9 mouse cellular contexts compared by ENCODE assay signal in the genomic region with DNA sequence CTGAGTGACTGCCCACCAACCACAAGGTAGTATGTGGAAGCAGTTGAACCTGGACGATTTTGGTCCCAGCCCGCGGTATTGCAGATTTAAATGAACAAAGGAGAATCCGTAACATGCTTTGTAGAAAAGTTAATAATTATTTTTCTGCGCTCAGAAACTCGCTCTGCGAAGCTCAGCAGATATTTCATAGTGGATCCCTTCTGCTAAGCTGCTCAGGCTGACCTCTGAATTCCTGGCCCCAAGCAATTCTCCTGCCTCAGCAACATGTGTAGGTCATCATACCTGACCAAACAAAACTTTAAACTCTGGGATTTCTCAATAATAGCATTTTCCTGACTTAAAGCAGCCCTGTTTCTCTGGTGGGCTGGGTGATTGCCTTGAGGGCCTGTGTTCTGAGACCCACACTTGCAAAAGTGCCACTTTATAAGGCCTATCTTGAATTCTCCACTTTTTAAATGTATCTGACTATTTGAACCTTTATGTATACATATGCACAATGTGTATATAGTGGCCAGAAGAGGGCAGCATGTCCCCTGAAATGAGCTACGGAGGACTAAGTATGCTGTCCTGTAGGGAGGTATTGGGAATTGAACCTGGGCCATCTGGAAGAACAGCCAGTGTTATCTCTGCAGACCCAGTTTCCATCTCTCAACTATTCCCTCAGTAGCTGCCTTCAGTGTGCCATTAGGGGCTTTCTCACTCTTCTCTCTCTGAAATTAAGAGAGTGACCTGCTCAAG. TPM values are rescaled to one million over a fixed set of nuclear protein-coding genes. Genes with fewer than 3 reads are reported as not detected.
A peak's percentile ranks its signal among the peaks of the same experiment; 100 is the strongest.
DNase-seq lines count a peak whose midpoint lies in the region; ATAC-seq and TF ChIP-seq lines count a peak whose summit lies in the region.
"Had no signal": no experiment of that assay in that cellular context is flagged by ENCODE, and none has a peak within 500 bp of the region (broad histone marks: within the 10 kb centered on the region; RNA-seq: fewer than 3 reads in every experiment).

No protein-coding gene starts in this region.

- no peak overlapping the region for H3K4me3 ChIP-seq in limb, embryonic 14.5 days (replicated peaks; ENCODE audit: low read length)
- H3K4me3 ChIP-seq in limb, embryonic 10.5 days = no peak overlapping the region
- H3K4me3 ChIP-seq in lung, postnatal 0 days (ENCODE audit: low read depth, low read length) = no peak overlapping the region
- H3K4me3 ChIP-seq: erythroblast, embryonic 14.5 days had no signal

- H3K9ac ChIP-seq in limb, embryonic 14.5 days (ENCODE audit: low read depth, low read length, severe bottlenecking) = no peak overlapping the region
- H3K9ac ChIP-seq in lung, postnatal 0 days (replicated peaks; ENCODE audit: low read depth) = no peak overlapping the region

- no peak for TF ChIP-seq POLR2A in limb, embryonic 14.5 days (IDR thresholded peaks at IDR 0.05; ENCODE audit: borderline replicate concordance, extremely low read depth, insufficient read depth, insufficient read length)

- H3K27me3 ChIP-seq in limb, embryonic 14.5 days (ENCODE audit: control insufficient read depth, insufficient read depth, low read length) = no peaks in the 10 kb centered on the region
- H3K27me3 ChIP-seq in limb, embryonic 10.5 days (ENCODE audit: low read depth, poor library complexity, severe bottlenecking) = no peaks in the 10 kb centered on the region
- no peaks in the 10 kb centered on the region for H3K27me3 ChIP-seq in lung, postnatal 0 days (replicated peaks; ENCODE audit: insufficient read depth, low read length)

- H3K27ac ChIP-seq in limb, embryonic 14.5 days (replicated peaks; ENCODE audit: low read depth, low read length) = no peak overlapping the region
- no peak overlapping the region for H3K27ac ChIP-seq in limb, embryonic 10.5 days
- no peak overlapping the region for H3K27ac ChIP-seq in lung, postnatal 0 days (ENCODE audit: low read length)
- H3K27ac ChIP-seq: macrophage had no signal

- H3K9me3 ChIP-seq in limb, embryonic 14.5 days (ENCODE audit: control insufficient read depth, low read length) = no peaks in the 10 kb centered on the region
- H3K9me3 ChIP-seq in limb, embryonic 10.5 days (replicated peaks) = no peaks in the 10 kb centered on the region
- no peaks in the 10 kb centered on the region for H3K9me3 ChIP-seq in lung, postnatal 0 days (ENCODE audit: low read length)

- H3K4me1 ChIP-seq in limb, embryonic 14.5 days (ENCODE audit: control insufficient read depth, insufficient read depth, low read length) = no peaks in the 10 kb centered on the region
- H3K4me1 ChIP-seq in limb, embryonic 10.5 days = no peaks in the 10 kb centered on the region
- no peaks in the 10 kb centered on the region for H3K4me1 ChIP-seq in lung, postnatal 0 days (ENCODE audit: insufficient read depth, low read depth, low read length)

- H3K36me3 ChIP-seq in limb, embryonic 14.5 days (ENCODE audit: control insufficient read depth, insufficient read depth, low read length) = peaks cover 91% of the 10 kb centered on the region
- H3K36me3 ChIP-seq in limb, embryonic 10.5 days = peaks cover 100% of the 10 kb centered on the region
- H3K36me3 ChIP-seq in lung, postnatal 0 days (ENCODE audit: insufficient read depth, low read length) = peaks cover 43% of the 10 kb centered on the region

- DNase-seq in limb, embryonic 14.5 days (ENCODE audit: low spot score) = peak; percentile 48
- no peak for DNase-seq in limb, embryonic 10.5 days (ENCODE audit: low spot score)
- peak; percentile 27 for DNase-seq in T-cell, adult 2 months (ENCODE audit: low spot score)
- DNase-seq in lung, postnatal 0 days (ENCODE audit: low spot score) = peak; percentile 71
- DNase-seq in right cerebral cortex, adult 2 months (ENCODE audit: low spot score in 2 of 2) = no peak
- DNase-seq in gastrocnemius, postnatal 25 days = no peak

- no peak for TF ChIP-seq EP300 in lung, postnatal 0 days (IDR thresholded peaks at IDR 0.05)

- no peak for ATAC-seq in limb, embryonic 14.5 days (ENCODE audit: low FRiP score, low read depth)
- ATAC-seq in common myeloid progenitor, adult 5-6 weeks (replicated peaks; ENCODE audit: low read depth, poor library complexity, severe bottlenecking) = peak; percentile 66; the same call in 1 of the 2 replicates
- ATAC-seq in lung, postnatal 0 days = peak; percentile 56; the same call in 1 of the 2 replicates

- no peak overlapping the region for H3K4me2 ChIP-seq in limb, embryonic 14.5 days (replicated peaks; ENCODE audit: low read depth, low read length, severe bottlenecking)
- no peak overlapping the region for H3K4me2 ChIP-seq in lung, postnatal 0 days (replicated peaks; ENCODE audit: low read depth, low read length)

- WGBS in limb, embryonic 14.5 days = 90% methylated on average over 8 of the region's 8 CpGs
- WGBS in limb, embryonic 10.5 days = 89% methylated on average over 8 of the region's 8 CpGs
- 78% methylated on average over 8 of the region's 8 CpGs for WGBS in lung, postnatal 0 days

- peak; percentile 74 for TF ChIP-seq CTCF in lung, postnatal 0 days (IDR thresholded peaks at IDR 0.05)

RNA-seq across cellular contexts. Expression of gene Klhl11, which starts 13.4 kb away (rescaled TPM):
- polyA plus RNA-seq in limb, embryonic 14.5 days (2012; rRNA removed) = 5.5 and 5.8 TPM in 2 replicates
- 11.5 and 12.5 TPM in 2 replicates for polyA plus RNA-seq in limb, embryonic 14.5 days (2014; fragmentation: Nextera tagmentation; extraction: Ambion mirVana)
- polyA plus RNA-seq in limb, embryonic 10.5 days (2016; fragmentation: Nextera tagmentation; extraction: Ambion mirVana) = 7.9 and 10.4 TPM in 2 replicates
- total RNA-seq in common myeloid progenitor, adult 5-6 weeks (2017) = 26.0 and 30.9 TPM in 2 replicates
- polyA plus RNA-seq in lung, postnatal 0 days (2015; fragmentation: Nextera tagmentation; extraction: Ambion mirVana) = 3.6 and 4.1 TPM in 2 replicates
- 1 to 10 TPM; 3.8 to 3.9 TPM for total RNA-seq in gastrocnemius, postnatal 25 days (2021)

RNA-seq across cellular contexts. Expression of gene Acly, which starts 41.8 kb away (rescaled TPM):
- 108 and 118 TPM in 2 replicates for polyA plus RNA-seq in limb, embryonic 14.5 days (2012; rRNA removed)
- polyA plus RNA-seq in limb, embryonic 14.5 days (2014; fragmentation: Nextera tagmentation; extraction: Ambion mirVana) = 156 and 159 TPM in 2 replicates
- 260 and 263 TPM in 2 replicates for polyA plus RNA-seq in limb, embryonic 10.5 days (2016; fragmentation: Nextera tagmentation; extraction: Ambion mirVana)
- total RNA-seq in common myeloid progenitor, adult 5-6 weeks (2017) = 85.6 and 95.4 TPM in 2 replicates
- 85.7 and 92.9 TPM in 2 replicates for polyA plus RNA-seq in lung, postnatal 0 days (2015; fragmentation: Nextera tagmentation; extraction: Ambion mirVana)
- total RNA-seq in gastrocnemius, postnatal 25 days (2021) = 10 to 100 TPM; 10.6 to 20.3 TPM

RNA-seq across cellular contexts. Expression of gene Klhl10, which starts 44.3 kb away (rescaled TPM):
- polyA plus RNA-seq in limb, embryonic 14.5 days (2012; rRNA removed) = 1.9 and 2.5 TPM in 2 replicates
- 0.74 and 1.0 TPM in 2 replicates for polyA plus RNA-seq in limb, embryonic 14.5 days (2014; fragmentation: Nextera tagmentation; extraction: Ambion mirVana)
- 0.63 and 0.69 TPM in 2 replicates for polyA plus RNA-seq in limb, embryonic 10.5 days (2016; fragmentation: Nextera tagmentation; extraction: Ambion mirVana)
- not detected in 2 replicates for total RNA-seq in common myeloid progenitor, adult 5-6 weeks (2017)
- polyA plus RNA-seq in lung, postnatal 0 days (2015; fragmentation: Nextera tagmentation; extraction: Ambion mirVana) = 0.38 and 0.43 TPM in 2 replicates
- under 1 TPM; 0.43 to 0.49 TPM for total RNA-seq in gastrocnemius, postnatal 25 days (2021)
- polyA plus RNA-seq: erythroblast, embryonic 14.5 days had no signal

RNA-seq across cellular contexts. Expression of gene Nt5c3b, which starts 44.4 kb away (rescaled TPM):
- polyA plus RNA-seq in limb, embryonic 14.5 days (2012; rRNA removed) = 131 and 140 TPM in 2 replicates
- polyA plus RNA-seq in limb, embryonic 14.5 days (2014; fragmentation: Nextera tagmentation; extraction: Ambion mirVana) = 138 and 147 TPM in 2 replicates
- polyA plus RNA-seq in limb, embryonic 10.5 days (2016; fragmentation: Nextera tagmentation; extraction: Ambion mirVana) = 149 and 173 TPM in 2 replicates
- total RNA-seq in common myeloid progenitor, adult 5-6 weeks (2017) = 33.1 and 47.7 TPM in 2 replicates
- polyA plus RNA-seq in lung, postnatal 0 days (2015; fragmentation: Nextera tagmentation; extraction: Ambion mirVana) = 56.3 and 57.6 TPM in 2 replicates
- 1 to 10 TPM; 8.2 to 8.5 TPM for total RNA-seq in gastrocnemius, postnatal 25 days (2021)

RNA-seq across cellular contexts. Expression of gene Ttc25, which starts 59.4 kb away (rescaled TPM):
- 0.42 and 0.55 TPM in 2 replicates for polyA plus RNA-seq in limb, embryonic 14.5 days (2012; rRNA removed)
- polyA plus RNA-seq in limb, embryonic 14.5 days (2014; fragmentation: Nextera tagmentation; extraction: Ambion mirVana) = 0.14 and 0.40 TPM in 2 replicates
- 1.1 and 1.2 TPM in 2 replicates for polyA plus RNA-seq in limb, embryonic 10.5 days (2016; fragmentation: Nextera tagmentation; extraction: Ambion mirVana)
- 0.05 TPM in 1 of 2 replicates, not detected in the other for total RNA-seq in common myeloid progenitor, adult 5-6 weeks (2017)
- polyA plus RNA-seq in lung, postnatal 0 days (2015; fragmentation: Nextera tagmentation; extraction: Ambion mirVana) = 3.5 and 4.9 TPM in 2 replicates
- total RNA-seq in gastrocnemius, postnatal 25 days (2021) = under 1 TPM; 0.36 to 0.38 TPM
- polyA plus RNA-seq: erythroblast, embryonic 14.5 days had no signal

Comparison
In these comparisons a context has a peak if more than half of its experiments do, and no peak if none do; other contexts are left out.
1. DNase-seq: peak in limb, embryonic 14.5 days (single experiment), T-cell, adult 2 months (single experiment) and lung, postnatal 0 days (single experiment); none in limb, embryonic 10.5 days (single experiment), right cerebral cortex, adult 2 months (0 of 2) and gastrocnemius, postnatal 25 days (single experiment).